In the genomic region with DNA sequence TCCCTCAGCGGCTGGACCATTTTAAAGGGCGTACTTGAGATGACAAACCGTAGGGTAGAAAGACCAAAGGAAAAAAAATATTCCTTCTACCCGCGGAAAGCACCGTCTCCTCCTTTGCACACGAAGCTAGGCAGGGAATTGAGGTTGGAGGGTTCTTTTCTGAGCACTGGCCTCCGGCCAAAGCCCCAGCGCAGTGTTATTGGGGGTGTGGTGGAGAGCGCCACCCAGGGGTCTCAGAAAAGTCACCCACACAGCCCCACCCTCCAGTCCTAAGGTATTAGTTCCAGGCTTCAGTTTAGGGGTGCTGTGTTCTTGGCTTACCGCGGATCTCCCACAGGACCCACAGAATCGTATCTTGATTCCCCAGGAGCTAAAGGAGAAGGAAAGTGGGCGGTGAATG, we compare ENCODE assay signal across 8 mouse cellular contexts. TPM values are rescaled to one million over a fixed set of nuclear protein-coding genes. Genes with fewer than 3 reads are reported as not detected.
A peak's percentile ranks its signal among the peaks of the same experiment; 100 is the strongest.
DNase-seq lines count a peak whose midpoint lies in the region; ATAC-seq and TF ChIP-seq lines count a peak whose summit lies in the region.

No protein-coding gene starts in this region.

- DNase-seq in heart, adult 2 months, result peak; percentile 57 to 71
- no peak for DNase-seq in heart, adult 8-10 months (ENCODE audit: low spot score)
- DNase-seq in embryo, embryonic 11 days, result peak; percentile 73
- DNase-seq in limb, embryonic 10.5 days (ENCODE audit: low spot score), result no peak
- no peak for DNase-seq in thymus, postnatal 36 days

- H3K4me3 ChIP-seq in heart, adult 2 months, result peak overlapping the region; percentile 89
- H3K4me3 ChIP-seq in heart, embryonic 16.5 days (ENCODE audit: low read length), result peak overlapping the region; percentile 75
- peak overlapping the region; percentile 86 for H3K4me3 ChIP-seq in limb, embryonic 10.5 days
- H3K4me3 ChIP-seq in midbrain, embryonic 15.5 days, result no peak overlapping the region

- 0 out of 2 replicates have a peak, but pooled peaks have one; percentile 27 for TF ChIP-seq EP300 in heart, adult 2 months (IDR thresholded peaks at IDR 0.05; ENCODE audit: insufficient read depth, low read depth, low read length)

- no peaks in the 10 kb centered on the region for H3K9me3 ChIP-seq in heart, embryonic 16.5 days (replicated peaks; ENCODE audit: control insufficient read depth, low read length)
- H3K9me3 ChIP-seq in limb, embryonic 10.5 days (replicated peaks), result no peaks in the 10 kb centered on the region
- H3K9me3 ChIP-seq in midbrain, embryonic 15.5 days, result no peaks in the 10 kb centered on the region

- H3K79me2 ChIP-seq in heart, adult 2 months (replicated peaks; ENCODE audit: control insufficient read depth, insufficient read depth, low read length), result 0 out of 2 replicates have a peak, but pooled peaks cover under 1% of the 10 kb centered on the region

- H3K4me2 ChIP-seq in heart, embryonic 16.5 days (ENCODE audit: low read depth, low read length), result peak overlapping the region; percentile 83
- H3K4me2 ChIP-seq in midbrain, embryonic 15.5 days, result peak overlapping the region; percentile 97

- 18% methylated on average over 14 of the region's 14 CpGs for WGBS in heart, adult 2 months
- 6% methylated on average over 14 of the region's 14 CpGs for WGBS in heart, embryonic 16.5 days
- WGBS in limb, embryonic 10.5 days, result 5% methylated on average over 14 of the region's 14 CpGs
- WGBS in midbrain, embryonic 15.5 days, result 2% methylated on average over 14 of the region's 14 CpGs

- peaks cover 4% of the 10 kb centered on the region for H3K36me3 ChIP-seq in heart, adult 2 months (ENCODE audit: control insufficient read depth, insufficient read depth, low read length)
- H3K36me3 ChIP-seq in heart, embryonic 16.5 days (ENCODE audit: control insufficient read depth, insufficient read depth), result peaks cover 3% of the 10 kb centered on the region; the same call in 1 of the 2 replicates
- peaks cover 12% of the 10 kb centered on the region for H3K36me3 ChIP-seq in limb, embryonic 10.5 days
- no peaks in the 10 kb centered on the region for H3K36me3 ChIP-seq in midbrain, embryonic 15.5 days (replicated peaks)

- peak; percentile 65 for TF ChIP-seq CTCF in heart, adult 2 months (IDR thresholded peaks at IDR 0.05)

- H3K9ac ChIP-seq in heart, adult 2 months (ENCODE audit: low read depth, low read length), result peak overlapping the region; percentile 75
- peak overlapping the region; percentile 85 for H3K9ac ChIP-seq in heart, embryonic 16.5 days (ENCODE audit: low read length)
- no peak overlapping the region for H3K9ac ChIP-seq in midbrain, embryonic 15.5 days

- intact Hi-C loops in heart, adult 2 months (cut with DNase I), result no loop called here

- H3K4me1 ChIP-seq in heart, adult 2 months (ENCODE audit: control insufficient read depth, insufficient read depth, low read length), result peaks cover 13% of the 10 kb centered on the region
- peaks cover 28% of the 10 kb centered on the region for H3K4me1 ChIP-seq in heart, embryonic 16.5 days (ENCODE audit: control insufficient read depth, insufficient read depth, low read length)
- peaks cover 66% of the 10 kb centered on the region for H3K4me1 ChIP-seq in limb, embryonic 10.5 days
- H3K4me1 ChIP-seq in midbrain, embryonic 15.5 days, result peaks cover 30% of the 10 kb centered on the region

- H3K27ac ChIP-seq in heart, adult 2 months, result peak overlapping the region; percentile 97
- no peak overlapping the region for H3K27ac ChIP-seq in heart, embryonic 16.5 days (ENCODE audit: low read length)
- peak overlapping the region; percentile 90 for H3K27ac ChIP-seq in limb, embryonic 10.5 days
- no peak overlapping the region for H3K27ac ChIP-seq in midbrain, embryonic 15.5 days

- no peak for ATAC-seq in heart, embryonic 16.5 days (replicated peaks; ENCODE audit: extremely low read depth, insufficient read depth, low FRiP score)
- no peak for ATAC-seq in midbrain, embryonic 15.5 days (replicated peaks)
- ATAC-seq in megakaryocyte-erythroid progenitor cell, adult 5-6 weeks (replicated peaks; ENCODE audit: low FRiP score, low TSS enrichment, poor library complexity, severe bottlenecking), result no peak

- peak; percentile 45; the same call in 1 of the 2 replicates for TF ChIP-seq POLR2A in heart, adult 2 months (IDR thresholded peaks at IDR 0.05; ENCODE audit: insufficient read depth, low read depth, low read length)

- H3K27me3 ChIP-seq in heart, adult 2 months (ENCODE audit: control insufficient read depth, insufficient read depth, low read length), result no peaks in the 10 kb centered on the region
- H3K27me3 ChIP-seq in heart, embryonic 16.5 days (ENCODE audit: control insufficient read depth, insufficient read depth, low read length), result peaks cover 31% of the 10 kb centered on the region
- peaks cover 78% of the 10 kb centered on the region for H3K27me3 ChIP-seq in limb, embryonic 10.5 days (ENCODE audit: low read depth, poor library complexity, severe bottlenecking)
- peaks cover 29% of the 10 kb centered on the region for H3K27me3 ChIP-seq in midbrain, embryonic 15.5 days (replicated peaks)

RNA-seq across cellular contexts. Expression of a gene that starts 1.2 kb away (rescaled TPM):
- 100 to 1,000 TPM; 149 to 150 TPM for total RNA-seq in heart, adult 2 months (2021)
- polyA plus RNA-seq in heart, adult 2 months (2012; rRNA removed), result 15.7 and 23.7 TPM in 2 replicates
- 100 to 1,000 TPM; 105 to 204 (median 152) TPM for total RNA-seq in heart, adult 8-10 months (2022)
- polyA plus RNA-seq in heart, embryonic 16.5 days (2015; fragmentation: Nextera tagmentation; extraction: Ambion mirVana), result 10.4 and 10.5 TPM in 2 replicates
- polyA plus RNA-seq in limb, embryonic 10.5 days (2016; fragmentation: Nextera tagmentation; extraction: Ambion mirVana), result 19.7 and 29.3 TPM in 2 replicates
- polyA plus RNA-seq in midbrain, embryonic 15.5 days (2015; fragmentation: Nextera tagmentation; extraction: Ambion mirVana), result 7.9 and 8.0 TPM in 2 replicates
- total RNA-seq in megakaryocyte-erythroid progenitor cell, adult 5-6 weeks (2014; fragmentation: Nextera tagmentation), result 3.4 and 4.0 TPM in 2 replicates
- 2.3 and 6.4 TPM in 2 replicates for total RNA-seq in megakaryocyte-erythroid progenitor cell, adult 5-6 weeks (2017)

Comparison
In these comparisons a context has a peak if more than half of its experiments do, and no peak if none do; other contexts are left out.
1. DNase-seq: peak in heart, adult 2 months (2 of 2) and embryo, embryonic 11 days (single experiment); none in heart, adult 8-10 months (single experiment), limb, embryonic 10.5 days (single experiment) and thymus, postnatal 36 days (0 of 2).
2. H3K27ac ChIP-seq: peak in heart, adult 2 months (single experiment) and limb, embryonic 10.5 days (single experiment); none in heart, embryonic 16.5 days (single experiment) and midbrain, embryonic 15.5 days (single experiment).